Mouse (Mus musculus): Measurements from ENCODE around the gene Fry. TPM values are rescaled to one million over a fixed set of nuclear protein-coding genes. Genes with fewer than 3 reads are reported as not detected.

Gene Fry
- polyA plus RNA-seq, 1 experiment from 2014 or later: 8.8 TPM

DNA sequence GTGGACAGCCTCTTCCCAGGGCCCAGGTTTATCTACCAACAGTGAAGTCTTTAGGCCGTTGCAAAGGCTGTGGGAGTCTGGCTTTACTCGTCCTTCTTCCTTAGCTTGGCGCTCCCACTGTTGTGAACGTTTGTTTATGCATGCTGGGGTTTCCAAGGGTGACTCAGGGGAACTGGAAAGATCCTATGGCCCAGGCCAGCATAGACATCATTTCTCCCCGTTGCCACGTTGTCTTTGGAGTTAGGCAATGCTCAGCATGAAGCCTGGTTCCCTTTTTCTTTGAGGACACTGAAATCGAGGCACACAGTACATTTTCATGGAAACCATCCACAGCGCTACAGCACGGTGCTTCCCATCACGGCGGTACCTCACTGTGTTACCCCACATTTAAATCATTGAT, 97.6 kb downstream of the Fry start:
- H3K27ac ChIP-seq (ENCODE audit: low read depth, low read length): no peak overlapping the region
- no peaks in the 10 kb centered on the region for H3K9me3 ChIP-seq (ENCODE audit: control insufficient read depth, low read length)
- no peaks in the 10 kb centered on the region for H3K4me1 ChIP-seq (ENCODE audit: control insufficient read depth, insufficient read depth, low read length)
- ATAC-seq (ENCODE audit: low FRiP score) (no peak), DNase-seq (ENCODE audit: low spot score, missing footprints) (peak; percentile 68)
- H3K36me3 ChIP-seq (ENCODE audit: control insufficient read depth, insufficient read depth, low read length): no peaks in the 10 kb centered on the region
- H3K27me3 ChIP-seq (ENCODE audit: control insufficient read depth, insufficient read depth, low read length): no peaks in the 10 kb centered on the region
- 69% methylated on average over 11 of the region's 11 CpGs for WGBS
- H3K4me3 ChIP-seq (ENCODE audit: low read depth, low read length): no peak overlapping the region
- H3K9ac ChIP-seq (ENCODE audit: low read length): no peak overlapping the region
- H3K4me2 ChIP-seq: no peak overlapping the region

DNA sequence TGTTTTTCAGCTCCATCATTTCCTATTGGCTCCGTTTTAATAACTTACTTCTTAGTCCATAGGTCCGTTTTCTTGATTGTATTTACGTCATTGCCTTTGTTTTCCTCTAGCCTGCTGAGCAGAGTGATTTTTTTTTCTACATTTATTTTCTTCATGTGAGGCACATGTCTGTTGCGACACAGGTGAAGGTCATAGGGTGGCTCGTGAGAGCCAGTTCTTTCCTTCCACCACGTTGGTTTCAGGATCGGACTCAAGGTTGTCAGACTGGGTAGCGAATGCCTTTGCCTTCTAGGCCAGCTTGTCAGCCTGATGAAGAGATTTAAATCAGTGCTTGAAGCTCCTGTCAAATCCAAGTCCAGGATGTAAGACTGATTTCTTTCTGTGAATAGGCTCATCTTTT, 101.0 kb downstream of the Fry start:
- no peak for ATAC-seq (ENCODE audit: low FRiP score)
- 85% methylated on average over 8 of the region's 8 CpGs for WGBS

DNA sequence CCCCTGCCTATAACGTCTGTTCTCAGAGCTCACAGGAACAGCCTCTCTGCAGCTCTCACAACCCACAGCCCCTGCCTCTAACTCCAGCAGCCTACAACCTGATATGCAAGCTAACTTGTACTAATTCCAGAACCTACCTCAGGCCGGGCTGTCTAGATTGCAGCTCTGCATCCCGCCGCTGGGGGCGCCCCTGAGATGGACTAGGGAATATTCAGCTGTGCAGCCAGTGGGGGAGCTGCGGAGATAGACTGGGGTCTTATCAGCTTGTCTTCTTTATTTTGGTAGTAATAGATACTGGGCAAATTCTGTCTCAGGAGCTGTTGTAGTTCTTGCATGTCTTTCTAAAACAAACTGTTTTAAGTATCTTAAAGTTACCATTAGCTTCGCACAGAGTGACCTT, 101.9 kb downstream of the Fry start:
- Histone ChIP-seq H3K4me1 (ENCODE audit: control insufficient read depth, insufficient read depth, low read length) (no peaks in the 10 kb centered on the region), H3K36me3 (ENCODE audit: control insufficient read depth, insufficient read depth, low read length) (no peaks in the 10 kb centered on the region), H3K4me3 (ENCODE audit: low read depth, low read length) (no peak overlapping the region), H3K27me3 (ENCODE audit: control insufficient read depth, insufficient read depth, low read length) (no peaks in the 10 kb centered on the region), H3K4me2 (no peak overlapping the region), H3K9ac (ENCODE audit: low read length) (no peak overlapping the region), H3K9me3 (ENCODE audit: control insufficient read depth, low read length) (no peaks in the 10 kb centered on the region), H3K27ac (ENCODE audit: low read depth, low read length) (no peak overlapping the region)
- no peak for ATAC-seq (ENCODE audit: low FRiP score)
- DNase-seq (ENCODE audit: low spot score, missing footprints): peak; percentile 87
- 37% methylated on average over 7 of the region's 7 CpGs for WGBS

More for the DNA sequence above, 101.0 kb downstream of the Fry start:
- Histone ChIP-seq H3K4me1 (ENCODE audit: control insufficient read depth, insufficient read depth, low read length) (no peaks in the 10 kb centered on the region), H3K9me3 (ENCODE audit: control insufficient read depth, low read length) (no peaks in the 10 kb centered on the region), H3K27ac (ENCODE audit: low read depth, low read length) (no peak overlapping the region), H3K9ac (ENCODE audit: low read length) (no peak overlapping the region), H3K4me2 (no peak overlapping the region), H3K4me3 (ENCODE audit: low read depth, low read length) (no peak overlapping the region), H3K27me3 (ENCODE audit: control insufficient read depth, insufficient read depth, low read length) (no peaks in the 10 kb centered on the region), H3K36me3 (ENCODE audit: control insufficient read depth, insufficient read depth, low read length) (no peaks in the 10 kb centered on the region)
- DNase-seq (ENCODE audit: low spot score, missing footprints): no peak

DNA sequence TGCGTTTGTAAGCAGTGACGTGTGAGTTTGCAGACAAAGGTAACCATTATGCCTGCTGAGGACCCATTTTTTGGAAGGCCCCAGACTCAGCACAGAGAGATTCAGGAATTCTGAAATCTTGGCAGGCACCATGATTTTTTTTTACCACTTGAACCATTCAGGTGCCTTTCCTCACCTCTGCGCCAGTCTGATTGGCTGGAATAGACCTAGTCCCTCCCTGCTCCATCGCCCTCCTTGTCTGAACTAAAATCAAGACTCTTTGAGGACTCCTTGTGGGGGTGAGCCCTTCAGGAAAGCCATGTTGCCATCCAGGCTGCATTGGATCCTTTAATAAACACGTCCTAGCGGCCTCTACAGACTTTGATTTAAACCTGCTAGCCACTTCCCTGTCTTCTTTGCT, 103.4 kb downstream of the Fry start:
- ATAC-seq (ENCODE audit: low FRiP score): no peak
- WGBS: 86% methylated on average over 6 of the region's 6 CpGs
- H3K4me2 ChIP-seq: no peak overlapping the region

DNA sequence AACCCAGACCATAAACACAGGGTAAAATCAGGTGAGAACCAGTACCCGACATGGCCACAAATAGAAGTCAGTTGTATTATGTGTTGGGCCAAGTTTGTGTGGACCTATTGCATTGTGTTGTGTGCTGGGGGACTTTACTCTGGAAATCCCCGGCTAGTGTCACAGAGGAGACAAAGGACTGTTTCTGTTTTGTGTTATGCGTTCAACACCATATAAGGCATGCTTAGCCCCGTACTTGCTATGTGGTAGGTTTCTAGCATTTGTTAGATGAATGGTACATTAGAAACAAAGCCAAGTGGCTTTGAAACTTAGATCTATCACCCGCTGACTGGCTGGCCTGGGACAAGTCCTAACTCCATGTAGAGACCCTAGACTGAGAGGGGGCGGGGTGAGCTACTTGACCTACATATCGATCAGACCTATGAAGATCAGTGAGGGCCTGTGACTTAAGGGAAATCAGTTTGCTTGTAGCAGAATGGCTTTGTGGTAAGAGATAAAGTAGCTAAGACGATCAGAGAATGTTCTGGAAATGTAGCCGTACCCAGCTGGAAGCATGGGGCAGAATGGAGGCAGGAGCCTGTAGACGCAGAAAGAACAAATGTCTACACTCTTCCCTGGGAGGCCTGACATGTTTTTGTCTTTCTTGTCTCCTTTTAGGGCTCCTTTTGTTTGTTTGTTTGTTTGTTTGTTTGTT, 105.2 kb downstream of the Fry start:
- Histone ChIP-seq H3K4me1 (ENCODE audit: control insufficient read depth, insufficient read depth, low read length) (no peaks in the 10 kb centered on the region), H3K4me2 (no peak overlapping the region), H3K27ac (ENCODE audit: low read depth, low read length) (no peak overlapping the region), H3K9ac (ENCODE audit: low read length) (no peak overlapping the region), H3K9me3 (ENCODE audit: control insufficient read depth, low read length) (no peaks in the 10 kb centered on the region), H3K27me3 (ENCODE audit: control insufficient read depth, insufficient read depth, low read length) (no peaks in the 10 kb centered on the region), H3K4me3 (ENCODE audit: low read depth, low read length) (no peak overlapping the region), H3K36me3 (ENCODE audit: control insufficient read depth, insufficient read depth, low read length) (no peaks in the 10 kb centered on the region)
- 86% methylated on average over 10 of the region's 10 CpGs for WGBS
- ATAC-seq (ENCODE audit: low FRiP score): no peak
- DNase-seq (ENCODE audit: low spot score, missing footprints): peak; percentile 78

More for the DNA sequence above, 103.4 kb downstream of the Fry start:
- Histone ChIP-seq H3K27me3 (ENCODE audit: control insufficient read depth, insufficient read depth, low read length) (no peaks in the 10 kb centered on the region), H3K27ac (ENCODE audit: low read depth, low read length) (no peak overlapping the region), H3K9ac (ENCODE audit: low read length) (no peak overlapping the region), H3K36me3 (ENCODE audit: control insufficient read depth, insufficient read depth, low read length) (no peaks in the 10 kb centered on the region), H3K4me1 (ENCODE audit: control insufficient read depth, insufficient read depth, low read length) (no peaks in the 10 kb centered on the region), H3K9me3 (ENCODE audit: control insufficient read depth, low read length) (no peaks in the 10 kb centered on the region), H3K4me3 (ENCODE audit: low read depth, low read length) (no peak overlapping the region)
- peak; percentile 71 for DNase-seq (ENCODE audit: low spot score, missing footprints)

DNA sequence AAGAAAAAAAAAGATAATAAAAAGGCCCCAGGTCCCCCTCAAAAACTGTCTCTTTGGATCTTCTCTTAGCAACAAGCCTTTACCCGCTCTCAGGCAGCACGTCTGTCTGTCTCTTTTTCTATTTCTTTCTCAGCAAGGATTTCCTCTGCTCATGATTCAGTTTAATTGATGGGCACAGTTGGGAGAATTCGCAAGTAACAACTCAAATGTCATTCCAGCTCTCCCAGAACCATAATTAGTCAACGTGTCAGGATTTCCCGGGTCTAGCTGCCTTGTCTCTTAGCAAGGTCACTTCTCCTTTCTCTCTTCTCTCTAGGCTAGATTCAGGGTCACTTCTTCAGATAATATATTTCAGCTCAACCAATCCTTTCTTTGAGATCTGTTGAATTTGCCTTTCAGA, 110.6 kb downstream of the Fry start:
- peaks cover 4% of the 10 kb centered on the region; the same call in 1 of the 2 replicates for H3K9me3 ChIP-seq (ENCODE audit: control insufficient read depth, low read length)
- 79% methylated on average over 5 of the region's 5 CpGs for WGBS
- no peaks in the 10 kb centered on the region for H3K27me3 ChIP-seq (ENCODE audit: control insufficient read depth, insufficient read depth, low read length)
- no peak for DNase-seq (ENCODE audit: low spot score, missing footprints)
- no peak overlapping the region for H3K27ac ChIP-seq (ENCODE audit: low read depth, low read length)
- no peak overlapping the region for H3K4me3 ChIP-seq (ENCODE audit: low read depth, low read length)
- H3K9ac ChIP-seq (ENCODE audit: low read length): no peak overlapping the region
- H3K36me3 ChIP-seq (ENCODE audit: control insufficient read depth, insufficient read depth, low read length): no peaks in the 10 kb centered on the region
- no peak for ATAC-seq (ENCODE audit: low FRiP score)
- no peaks in the 10 kb centered on the region for H3K4me1 ChIP-seq (ENCODE audit: control insufficient read depth, insufficient read depth, low read length)
- no peak overlapping the region for H3K4me2 ChIP-seq

DNA sequence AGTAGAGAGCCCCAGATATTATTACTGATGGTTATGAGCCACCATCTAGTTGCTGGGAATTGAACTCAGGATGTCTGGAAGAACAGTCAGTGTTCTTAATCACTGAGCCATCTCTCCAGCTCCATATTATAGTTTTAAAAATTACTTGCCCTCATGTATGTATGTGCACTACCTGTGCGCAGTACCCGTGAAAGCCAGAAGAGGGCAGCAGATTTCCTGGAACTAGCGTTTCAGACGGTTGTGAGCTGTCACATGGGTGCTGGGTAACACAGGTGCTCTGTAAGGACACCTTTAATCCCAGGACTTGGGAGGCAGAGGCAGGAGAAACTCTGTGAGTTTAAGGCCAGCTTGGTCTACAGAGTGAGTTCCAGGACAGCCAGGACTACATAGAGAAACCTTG, 111.3 kb downstream of the Fry start:
- no peaks in the 10 kb centered on the region for H3K36me3 ChIP-seq (ENCODE audit: control insufficient read depth, insufficient read depth, low read length)
- H3K27me3 ChIP-seq (ENCODE audit: control insufficient read depth, insufficient read depth, low read length): no peaks in the 10 kb centered on the region
- H3K4me1 ChIP-seq (ENCODE audit: control insufficient read depth, insufficient read depth, low read length): no peaks in the 10 kb centered on the region
- WGBS: 86% methylated on average over 4 of the region's 4 CpGs
- no peak for ATAC-seq (ENCODE audit: low FRiP score)
- H3K4me2 ChIP-seq: no peak overlapping the region
- no peak for DNase-seq (ENCODE audit: low spot score, missing footprints)
- H3K9me3 ChIP-seq (ENCODE audit: control insufficient read depth, low read length): peaks cover 4% of the 10 kb centered on the region; the same call in 1 of the 2 replicates
- H3K4me3 ChIP-seq (ENCODE audit: low read depth, low read length): no peak overlapping the region
- no peak overlapping the region for H3K27ac ChIP-seq (ENCODE audit: low read depth, low read length)
- no peak overlapping the region for H3K9ac ChIP-seq (ENCODE audit: low read length)

DNA sequence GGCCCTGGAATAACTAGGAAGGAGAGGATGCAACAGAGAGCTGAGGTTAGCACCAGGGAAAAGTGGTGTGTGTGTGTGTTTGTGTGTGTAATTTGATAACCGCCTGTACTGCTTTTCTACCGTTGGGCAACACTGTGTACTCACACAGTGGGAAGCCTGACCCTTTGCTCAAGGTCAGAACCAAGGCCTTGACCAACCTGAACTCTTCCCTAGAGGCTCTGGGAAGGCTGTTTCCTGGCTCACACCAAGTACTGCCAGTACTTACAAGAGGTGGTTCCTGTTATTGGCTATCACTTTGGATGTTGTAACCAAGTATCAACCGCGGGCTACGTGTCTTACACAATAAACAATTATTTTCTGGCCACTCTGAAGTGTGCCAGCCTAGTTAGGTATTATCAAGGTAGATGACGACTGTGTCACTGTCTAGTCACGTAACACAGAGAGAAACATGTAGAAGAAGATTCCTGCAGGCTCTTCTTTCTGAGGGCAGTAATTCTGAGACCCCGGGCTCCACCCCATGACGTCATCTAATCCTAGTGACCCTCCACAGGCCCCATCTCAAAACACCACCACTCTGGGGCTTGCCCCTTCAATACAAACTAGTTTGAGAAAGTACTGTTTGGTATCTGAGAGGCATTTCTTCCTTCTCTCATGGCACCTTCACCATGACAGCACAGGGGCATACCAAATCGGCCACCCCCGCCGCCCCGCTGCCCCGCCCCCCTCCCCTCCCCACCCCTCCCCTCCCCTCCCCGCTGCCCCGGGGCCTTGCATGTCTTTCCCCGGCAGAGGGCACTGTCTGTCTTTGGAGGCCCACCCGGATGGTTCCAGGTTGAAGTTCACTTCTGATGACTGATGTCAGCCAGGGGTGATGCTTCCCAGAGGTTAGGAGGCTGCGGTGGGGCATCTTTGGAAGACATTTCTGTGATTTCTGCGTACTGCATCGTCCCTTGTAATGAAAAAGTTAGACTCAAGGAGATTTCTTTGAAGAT, 114.0 kb downstream of the Fry start:
- ATAC-seq (ENCODE audit: low FRiP score): peak; percentile 80
- Histone ChIP-seq H3K9ac (ENCODE audit: low read length) (no peak overlapping the region), H3K4me1 (ENCODE audit: control insufficient read depth, insufficient read depth, low read length) (no peaks in the 10 kb centered on the region), H3K4me3 (ENCODE audit: low read depth, low read length) (0 out of 2 replicates have a peak overlapping the region, but pooled peaks have one; percentile 17), H3K27ac (ENCODE audit: low read depth, low read length) (no peak overlapping the region), H3K27me3 (ENCODE audit: control insufficient read depth, insufficient read depth, low read length) (no peaks in the 10 kb centered on the region), H3K36me3 (ENCODE audit: control insufficient read depth, insufficient read depth, low read length) (no peaks in the 10 kb centered on the region), H3K9me3 (ENCODE audit: control insufficient read depth, low read length) (peaks cover 4% of the 10 kb centered on the region; the same call in 1 of the 2 replicates), H3K4me2 (peak overlapping the region; percentile 23)
- 42% methylated on average over 17 of the region's 21 CpGs for WGBS
- peak; percentile 89 for DNase-seq (ENCODE audit: low spot score, missing footprints)

Measured in midbrain, embryonic 11.5 days (tissue).